ENCODE assay signal across 10 mouse cellular contexts in the genomic region with DNA sequence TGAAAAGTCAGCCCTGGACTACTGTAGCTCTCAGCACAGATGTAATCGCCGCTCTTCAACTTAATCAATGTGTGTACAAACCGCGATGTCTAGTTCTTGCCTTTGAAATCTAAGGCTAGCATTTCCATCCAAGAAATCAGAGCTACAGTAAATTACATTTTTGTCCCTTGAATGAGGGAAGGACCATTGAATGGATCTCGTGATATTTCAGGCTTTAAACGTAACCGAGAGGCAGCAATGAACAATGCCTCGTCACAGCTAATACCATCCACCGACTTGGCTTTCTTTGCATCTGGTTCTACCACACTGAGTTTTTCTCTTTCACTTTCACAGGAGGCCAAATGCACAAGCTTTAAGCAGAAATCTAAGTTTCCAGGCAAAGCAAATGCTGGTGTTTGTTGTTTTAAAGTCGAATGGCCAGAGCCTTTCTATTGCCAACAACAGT. TPM values are rescaled to one million over a fixed set of nuclear protein-coding genes. Genes with fewer than 3 reads are reported as not detected.
DNase-seq lines count a peak whose midpoint lies in the region; ATAC-seq and TF ChIP-seq lines count a peak whose summit lies in the region.
"Had no signal": no experiment of that assay in that cellular context is flagged by ENCODE, and none has a peak within 500 bp of the region (broad histone marks: within the 10 kb centered on the region; RNA-seq: fewer than 3 reads in every experiment).

No protein-coding gene starts in this region.

- no peaks in the 10 kb centered on the region for H3K27me3 ChIP-seq in forebrain, embryonic 10.5 days (ENCODE audit: poor library complexity, severe bottlenecking)
- no peaks in the 10 kb centered on the region for H3K27me3 ChIP-seq in midbrain, embryonic 15.5 days (replicated peaks)

- TF ChIP-seq CTCF in layer of hippocampus, adult 2 months (conservative IDR thresholded peaks at IDR 0.05), result no peak

- H3K9ac ChIP-seq in midbrain, embryonic 15.5 days, result 0 out of 2 replicates have a peak overlapping the region, but pooled peaks have one; percentile 20

- 4% methylated on average over 10 of the region's 10 CpGs for WGBS in forebrain, embryonic 10.5 days
- WGBS in midbrain, embryonic 15.5 days, result 7% methylated on average over 10 of the region's 10 CpGs

- ATAC-seq in inflammation-experienced regulatory T-cells, adult 6 months, result peak; percentile 44
- no peak for ATAC-seq in midbrain, embryonic 15.5 days (replicated peaks)

- H3K9me3 ChIP-seq in forebrain, embryonic 10.5 days, result no peaks in the 10 kb centered on the region
- no peaks in the 10 kb centered on the region for H3K9me3 ChIP-seq in midbrain, embryonic 15.5 days
- H3K9me3 ChIP-seq: G1E had no signal

- H3K4me1 ChIP-seq in forebrain, embryonic 10.5 days, result peaks cover 62% of the 10 kb centered on the region
- peaks cover 39% of the 10 kb centered on the region for H3K4me1 ChIP-seq in midbrain, embryonic 15.5 days

- H3K4me3 ChIP-seq in layer of hippocampus, adult 2 months, result peak overlapping the region; percentile 45
- H3K4me3 ChIP-seq in forebrain, embryonic 10.5 days, result peak overlapping the region; percentile 93
- H3K4me3 ChIP-seq in midbrain, embryonic 15.5 days, result peak overlapping the region; percentile 14; the same call in 1 of the 2 replicates

- peak overlapping the region; percentile 99 for H3K27ac ChIP-seq in layer of hippocampus, adult 2 months
- peak overlapping the region; percentile 99 for H3K27ac ChIP-seq in forebrain, embryonic 10.5 days
- peak overlapping the region; percentile 97 for H3K27ac ChIP-seq in midbrain, embryonic 15.5 days

- peak overlapping the region; percentile 54 for H3K4me2 ChIP-seq in midbrain, embryonic 15.5 days

- peaks cover 10% of the 10 kb centered on the region for H3K36me3 ChIP-seq in forebrain, embryonic 10.5 days (replicated peaks)
- no peaks in the 10 kb centered on the region for H3K36me3 ChIP-seq in midbrain, embryonic 15.5 days (replicated peaks)
- H3K36me3 ChIP-seq: G1E had no signal

- no peak for DNase-seq in layer of hippocampus, adult 2 months (ENCODE audit: low spot score in 2 of 2)
- DNase-seq in layer of hippocampus, postnatal 36 days, result no peak
- peak; percentile 52 for DNase-seq in forebrain, embryonic 10.5 days (ENCODE audit: extremely low spot score, low spot score)
- DNase-seq in layer of hippocampus, postnatal 25 days (ENCODE audit: extremely low spot score in 1 of 2, low spot score in 1 of 2), result no peak
- DNase-seq in ovary, postnatal 10 days (ENCODE audit: low spot score), result no peak
- no peak for DNase-seq in left cerebral cortex, adult 8-10 months (ENCODE audit: low spot score in 2 of 2)

RNA-seq across cellular contexts. Expression of a gene that starts 1.7 kb away (rescaled TPM):
- 10 to 100 TPM; 16.8 to 16.9 TPM for total RNA-seq in layer of hippocampus, adult 2 months (2021)
- 10 to 100 TPM; 17.2 to 17.3 TPM for total RNA-seq in layer of hippocampus, postnatal 36 days (2021)
- polyA plus RNA-seq in forebrain, embryonic 10.5 days (2016; fragmentation: Nextera tagmentation; extraction: Ambion mirVana), result 16.0 and 17.2 TPM in 2 replicates
- polyA plus RNA-seq in inflammation-experienced regulatory T-cells, adult 6 months (2017; shearing (Covaris generic)), result 1 to 10 TPM in 1 of 3 experiments, under 1 TPM in 2; 0.37 to 1.0 (median 0.83) TPM
- 8.1 and 9.0 TPM in 2 replicates for polyA plus RNA-seq in midbrain, embryonic 15.5 days (2015; fragmentation: Nextera tagmentation; extraction: Ambion mirVana)
- 10 to 100 TPM; 14.6 to 17.0 TPM for total RNA-seq in layer of hippocampus, postnatal 25 days (2021)
- 10 to 100 TPM in 1 of 4 experiments, 1 to 10 TPM in 3; 7.9 to 10.6 (median 8.5) TPM for total RNA-seq in left cerebral cortex, adult 8-10 months (2022)

RNA-seq across cellular contexts. Expression of a gene that starts 4.5 kb away (rescaled TPM):
- 10 to 100 TPM; 63.6 to 67.6 TPM for total RNA-seq in layer of hippocampus, adult 2 months (2021)
- 10 to 100 TPM; 53.7 to 57.7 TPM for total RNA-seq in layer of hippocampus, postnatal 36 days (2021)
- 65.0 and 68.0 TPM in 2 replicates for polyA plus RNA-seq in forebrain, embryonic 10.5 days (2016; fragmentation: Nextera tagmentation; extraction: Ambion mirVana)
- polyA plus RNA-seq in inflammation-experienced regulatory T-cells, adult 6 months (2017; shearing (Covaris generic)), result 10 to 100 TPM; 26.7 to 44.6 (median 37.8) TPM
- 49.9 and 53.1 TPM in 2 replicates for polyA plus RNA-seq in midbrain, embryonic 15.5 days (2015; fragmentation: Nextera tagmentation; extraction: Ambion mirVana)
- total RNA-seq in layer of hippocampus, postnatal 25 days (2021), result 10 to 100 TPM; 53.0 to 58.9 TPM
- 10 to 100 TPM; 53.3 to 62.7 (median 56.5) TPM for total RNA-seq in left cerebral cortex, adult 8-10 months (2022)

RNA-seq across cellular contexts. Expression of a gene that starts 13.0 kb away (rescaled TPM):
- 1 to 10 TPM; 4.2 to 4.3 TPM for total RNA-seq in layer of hippocampus, adult 2 months (2021)
- 1 to 10 TPM; 3.0 to 5.6 TPM for total RNA-seq in layer of hippocampus, postnatal 36 days (2021)
- 13.8 and 17.9 TPM in 2 replicates for polyA plus RNA-seq in forebrain, embryonic 10.5 days (2016; fragmentation: Nextera tagmentation; extraction: Ambion mirVana)
- 1 to 10 TPM in 2 of 3 experiments, under 1 TPM in 1; 0.17 to 4.6 (median 2.0) TPM for polyA plus RNA-seq in inflammation-experienced regulatory T-cells, adult 6 months (2017; shearing (Covaris generic))
- 8.1 and 11.8 TPM in 2 replicates for polyA plus RNA-seq in midbrain, embryonic 15.5 days (2015; fragmentation: Nextera tagmentation; extraction: Ambion mirVana)
- total RNA-seq in layer of hippocampus, postnatal 25 days (2021), result 1 to 10 TPM; 2.7 to 3.3 TPM
- 1 to 10 TPM; 1.8 to 3.5 (median 2.2) TPM for total RNA-seq in left cerebral cortex, adult 8-10 months (2022)

RNA-seq across cellular contexts. Expression of a gene that starts 53.8 kb away (rescaled TPM):
- not detected for total RNA-seq in layer of hippocampus, adult 2 months (2021)
- not detected for total RNA-seq in layer of hippocampus, postnatal 36 days (2021)
- not detected in 2 replicates for polyA plus RNA-seq in forebrain, embryonic 10.5 days (2016; fragmentation: Nextera tagmentation; extraction: Ambion mirVana)
- not detected for polyA plus RNA-seq in inflammation-experienced regulatory T-cells, adult 6 months (2017; shearing (Covaris generic))
- not detected in 2 replicates for polyA plus RNA-seq in midbrain, embryonic 15.5 days (2015; fragmentation: Nextera tagmentation; extraction: Ambion mirVana)
- total RNA-seq in layer of hippocampus, postnatal 25 days (2021), result not detected
- total RNA-seq in left cerebral cortex, adult 8-10 months (2022), result not detected
- total RNA-seq: G1E; heart, postnatal 36 days had no signal
- polyA plus RNA-seq: G1E had no signal

Comparison
In these comparisons a context has a peak if more than half of its experiments do, and no peak if none do; other contexts are left out.
1. H3K4me3 ChIP-seq: peak in every context shown above with its lines; median percentile 93 in forebrain, embryonic 10.5 days; 45 in layer of hippocampus, adult 2 months; 14 in midbrain, embryonic 15.5 days.